Mouse (Mus musculus) cerebellum, adult 8-10 months (tissue): ENCODE data around the gene Zfp706.
A peak's percentile ranks its signal among the peaks of the same experiment; 100 is the strongest.
"Not testable (repeated sequence)": the region's sequence is repeated elsewhere in the genome, so short reads cannot be mapped to it uniquely, and the experiment has no call there.

Experiments used
- DNase-seq: peaks from one replicate; pipeline ENCODE4 v3.0.0; 2022

The Zfp706 gene

DNA sequence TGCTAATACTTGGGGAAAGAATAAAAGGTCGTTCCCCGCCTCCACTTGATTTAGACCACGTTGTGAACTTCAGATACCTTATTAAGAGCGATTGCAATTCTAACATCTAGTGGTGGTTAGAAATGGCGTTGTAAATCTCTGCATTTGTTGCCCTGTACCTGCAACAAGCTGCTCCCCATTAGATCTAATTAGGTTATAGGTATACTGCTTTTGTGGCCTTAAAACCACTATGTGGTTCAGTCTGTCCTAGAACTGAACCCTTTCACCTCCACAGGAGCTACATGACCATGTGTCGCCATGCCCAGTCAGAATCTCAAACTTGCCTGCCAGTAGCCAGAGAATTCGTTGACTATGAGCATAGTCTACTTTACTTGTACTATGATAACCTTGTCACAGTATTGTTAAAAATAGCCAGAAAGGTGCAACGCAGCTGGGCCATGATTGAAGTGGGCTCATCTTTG is 416 bp upstream of the Zfp706 start:
- DNase-seq: no peak

DNA sequence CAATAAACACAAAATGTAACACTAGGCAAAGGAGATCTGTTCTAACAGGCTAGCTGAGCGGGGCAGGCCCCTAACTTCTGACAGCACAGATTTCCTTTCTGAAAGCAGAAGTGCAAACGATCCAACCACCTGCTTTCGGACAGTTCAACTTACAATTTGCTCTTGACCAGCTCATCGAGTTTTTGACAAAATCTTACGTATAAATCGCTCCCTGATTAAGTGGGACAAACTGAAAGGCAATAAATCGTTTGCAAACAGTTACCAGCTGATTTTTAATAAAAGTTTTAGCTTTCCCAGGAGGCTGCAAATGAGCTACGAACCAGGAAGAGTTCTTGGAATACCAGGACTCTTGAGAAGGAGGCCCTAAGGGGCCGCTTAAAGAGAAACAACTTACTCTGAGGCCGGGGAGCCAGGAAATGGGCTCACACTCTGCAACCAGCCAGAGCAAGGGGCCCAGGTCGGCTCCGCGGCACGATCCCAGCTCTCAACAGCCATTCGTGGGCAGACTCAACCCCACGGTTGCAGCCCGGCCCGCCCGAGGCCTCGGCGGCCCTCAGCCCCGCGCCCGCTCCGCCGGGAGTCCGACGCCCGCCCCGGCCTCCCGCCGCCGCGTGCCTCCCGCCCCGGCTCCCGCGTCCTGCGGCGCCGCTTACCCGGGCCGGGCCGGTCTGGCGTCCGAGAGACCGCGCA is 953 bp downstream of the Zfp706 start:
- DNase-seq: no peak

DNA sequence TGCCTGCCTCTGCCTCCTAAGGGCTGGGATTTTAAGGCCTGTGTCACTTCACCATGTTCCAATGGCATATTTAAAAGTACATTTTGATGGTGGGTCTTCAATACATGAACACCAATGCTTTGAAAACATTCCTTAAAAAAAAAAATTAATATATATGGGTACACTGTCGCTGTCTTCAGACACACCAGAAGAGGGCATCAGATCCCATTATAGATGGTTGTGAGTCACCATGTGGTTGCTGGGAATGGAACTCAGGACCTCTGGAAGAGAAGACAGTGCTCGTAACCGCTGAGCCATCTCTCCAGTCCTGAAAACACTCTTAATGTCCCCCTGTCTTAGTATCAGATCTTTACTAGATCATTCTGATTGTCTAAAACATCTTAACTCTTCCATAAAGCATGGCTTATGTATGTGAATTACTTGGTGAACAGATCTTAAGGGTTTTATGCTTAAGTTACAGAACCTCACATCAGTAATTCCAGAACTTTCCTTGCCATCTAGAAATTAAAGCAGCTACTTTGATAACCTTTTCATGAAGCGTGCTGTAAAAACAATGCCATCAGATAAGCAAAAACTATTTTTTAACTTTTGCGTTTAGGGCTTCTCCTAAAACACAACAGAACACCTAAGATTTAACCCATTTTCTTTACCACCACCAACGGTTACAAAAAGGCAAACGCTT is 1.6 kb downstream of the Zfp706 start:
- no peak for DNase-seq

DNA sequence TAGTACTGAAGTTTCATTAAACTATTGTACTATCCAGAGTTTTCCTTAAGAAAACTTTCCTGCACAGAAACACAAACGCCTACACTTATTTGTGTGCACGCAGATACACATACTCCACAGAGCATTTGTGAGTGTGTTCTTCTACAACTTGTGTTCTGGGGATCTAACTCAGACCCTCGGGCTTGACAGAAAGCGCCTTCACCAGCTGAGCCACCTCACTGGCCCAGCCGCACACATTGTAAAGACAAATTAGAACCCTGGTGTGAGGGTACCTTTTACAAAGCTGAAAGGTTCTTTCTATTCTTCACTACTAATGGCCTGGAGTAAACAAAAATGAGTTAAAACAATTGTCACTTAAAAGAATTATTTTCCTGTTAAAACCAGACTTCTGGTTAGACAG is 2.7 kb downstream of the Zfp706 start:
- no peak for DNase-seq

DNA sequence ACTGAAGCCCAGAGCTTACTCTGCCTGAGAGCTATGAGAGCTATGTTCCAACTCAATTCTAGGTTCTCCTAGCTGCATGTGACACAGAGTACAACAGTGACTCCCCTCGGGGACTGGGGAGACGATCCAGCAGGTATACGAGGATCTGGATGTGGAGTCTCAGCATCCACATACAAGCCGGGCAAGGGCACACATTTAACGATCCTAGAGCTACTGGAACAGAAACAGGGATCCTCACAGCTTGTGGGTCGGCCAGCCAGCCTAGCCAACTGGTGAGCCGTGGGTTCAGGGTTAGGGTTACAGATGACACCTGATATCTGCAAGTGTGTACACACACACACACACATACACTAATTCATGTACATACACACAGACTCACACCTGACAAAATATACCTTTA is 5.3 kb downstream of the Zfp706 start:
- no peak for DNase-seq

DNA sequence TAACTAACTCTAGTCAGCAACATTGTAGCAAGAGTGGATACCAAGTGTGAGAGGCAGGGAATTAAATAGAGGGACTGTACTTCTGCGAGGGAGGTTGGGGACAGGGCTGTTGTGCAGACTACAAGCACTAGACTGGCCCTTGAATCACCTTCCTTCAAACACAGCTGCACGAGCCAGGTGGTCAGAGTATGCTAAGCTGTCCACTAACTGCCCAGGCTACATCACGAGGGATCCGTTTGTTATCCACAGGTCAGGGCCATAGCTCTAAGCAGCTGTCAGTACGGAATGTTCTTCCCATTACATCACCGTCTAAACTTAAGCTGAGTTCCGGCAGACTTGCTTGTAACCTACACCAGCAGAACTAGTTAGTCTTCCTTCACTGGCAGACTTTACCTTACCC is 8.0 kb downstream of the Zfp706 start:
- not testable (repeated sequence) for DNase-seq

DNA sequence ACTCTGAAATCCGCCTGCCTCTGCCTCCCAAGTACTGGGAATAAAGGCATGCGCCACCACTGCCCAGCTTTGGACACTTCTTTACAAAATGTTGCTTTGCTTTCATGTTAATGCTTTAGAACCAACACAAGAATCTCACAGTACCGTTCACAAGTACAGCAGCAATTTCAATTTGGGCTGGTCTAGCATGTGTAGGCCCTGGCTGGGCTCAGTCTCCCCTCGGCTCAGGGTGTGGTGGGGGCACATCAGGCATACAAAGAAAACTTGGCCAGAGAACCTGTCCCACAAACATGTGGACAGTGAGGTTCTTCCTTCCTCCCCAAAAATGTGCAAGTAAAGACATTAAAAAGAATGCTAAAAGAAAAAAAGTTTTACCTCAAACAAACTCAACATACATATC is 12.4 kb downstream of the Zfp706 start:
- DNase-seq: no peak

DNA sequence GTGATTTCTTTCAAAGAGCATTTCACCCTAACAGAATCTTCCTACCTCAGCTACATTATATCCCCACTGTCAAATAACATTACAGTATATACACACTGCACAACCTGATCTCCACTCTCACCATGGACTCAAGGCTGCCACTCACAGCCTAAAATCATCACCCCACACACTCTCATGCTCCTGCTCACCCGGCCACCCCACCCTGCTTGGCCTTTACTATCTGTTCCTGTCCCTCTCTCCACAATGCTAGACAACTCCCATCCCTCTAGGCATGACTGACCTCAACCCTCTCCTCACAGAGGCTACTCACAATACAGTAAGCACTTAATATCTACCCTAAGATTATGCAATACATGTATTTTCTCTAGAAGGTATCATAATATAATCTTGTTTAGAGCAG is 12.9 kb downstream of the Zfp706 start:
- no peak for DNase-seq

DNA sequence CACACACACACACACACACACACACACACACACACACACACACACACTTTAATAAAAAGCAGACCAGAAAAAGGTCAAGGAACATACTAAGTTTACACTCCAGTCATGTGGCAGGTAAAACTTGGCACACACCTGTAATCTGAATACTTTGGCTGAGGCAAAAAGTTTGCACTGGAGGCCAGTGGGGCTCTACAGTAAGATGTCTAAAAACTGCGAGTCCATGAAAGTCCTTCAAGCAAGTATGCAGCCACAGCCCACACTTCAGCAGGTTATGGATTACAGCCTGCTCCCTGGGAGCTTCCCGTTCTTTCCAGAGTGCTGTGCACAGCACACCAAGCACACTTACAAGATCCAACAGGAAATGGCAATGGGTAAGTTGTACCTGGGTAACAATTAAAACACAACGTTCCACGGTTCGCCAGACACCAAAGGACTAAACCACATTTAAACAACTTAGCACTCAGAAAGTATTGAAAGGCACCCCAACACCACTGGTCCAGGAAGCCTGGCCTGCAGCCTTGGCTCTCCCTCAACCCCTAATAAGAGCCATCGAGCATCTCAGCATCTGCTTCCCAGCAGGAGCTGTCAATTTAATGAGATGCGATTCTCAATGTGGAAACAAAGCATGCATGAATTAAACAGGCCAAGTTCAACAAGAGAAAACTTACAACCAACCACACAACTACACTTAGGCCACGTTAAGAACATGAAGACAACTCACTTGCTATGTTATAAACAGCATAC is 14.0 kb downstream of the Zfp706 start:
- DNase-seq: no peak

DNA sequence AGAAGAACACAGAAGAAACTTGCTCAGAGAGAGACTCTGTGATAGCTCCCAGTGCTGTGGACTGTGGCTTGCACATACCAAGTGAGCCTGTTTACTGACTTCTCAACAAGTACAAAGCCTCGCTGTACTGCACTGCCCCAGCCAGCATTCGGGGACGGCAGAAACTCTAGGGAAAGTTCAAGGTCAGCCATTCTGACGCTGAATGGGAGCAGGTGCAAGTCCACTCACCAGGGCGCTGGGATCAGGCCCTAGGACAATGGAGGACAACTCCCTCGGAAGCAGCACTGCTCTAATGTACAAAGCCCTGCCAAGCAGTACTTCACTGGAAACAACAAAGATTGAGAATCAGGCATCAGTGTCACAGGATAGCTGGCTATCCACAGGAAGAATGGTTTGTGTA is 16.2 kb downstream of the Zfp706 start:
- no peak for DNase-seq

DNA sequence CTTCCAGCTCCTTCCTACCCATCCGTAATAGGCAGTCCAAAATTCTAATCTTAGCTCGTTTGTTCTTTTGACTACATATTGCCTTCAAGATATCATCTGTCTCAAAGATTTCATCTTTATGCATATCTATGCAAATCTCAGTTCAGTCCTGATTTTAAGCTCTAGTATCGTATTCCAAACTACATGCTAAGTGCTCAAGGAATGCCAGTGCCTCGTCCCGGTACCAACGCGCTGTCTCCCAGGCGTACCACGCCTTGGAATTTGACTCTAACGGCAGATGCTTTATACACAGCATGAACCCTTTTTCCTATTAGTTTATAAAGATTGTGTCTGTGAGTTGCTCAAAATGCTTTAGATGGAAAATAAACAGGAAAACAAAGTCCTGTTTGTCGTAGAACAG is 17.7 kb downstream of the Zfp706 start:
- DNase-seq: no peak

DNA sequence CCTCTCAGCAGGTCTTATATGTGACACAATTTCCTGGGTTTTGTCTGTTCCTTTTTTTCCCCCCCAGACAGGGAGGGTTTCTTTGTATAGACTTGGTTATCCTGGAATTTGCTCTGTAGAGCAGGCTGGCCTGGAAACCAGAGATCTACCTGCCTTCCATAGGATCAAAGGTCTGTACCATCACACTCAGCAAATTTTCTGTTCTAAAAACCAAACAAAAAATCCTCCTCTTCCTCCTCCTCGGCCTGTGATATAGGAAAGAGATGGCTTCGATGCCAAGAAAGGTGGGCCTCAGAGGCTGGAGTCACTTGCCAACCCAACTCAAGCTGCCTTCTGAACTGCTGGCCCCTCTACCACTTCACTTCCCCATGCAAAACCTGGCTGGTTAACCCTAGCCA is 18.9 kb downstream of the Zfp706 start:
- no peak for DNase-seq

DNA sequence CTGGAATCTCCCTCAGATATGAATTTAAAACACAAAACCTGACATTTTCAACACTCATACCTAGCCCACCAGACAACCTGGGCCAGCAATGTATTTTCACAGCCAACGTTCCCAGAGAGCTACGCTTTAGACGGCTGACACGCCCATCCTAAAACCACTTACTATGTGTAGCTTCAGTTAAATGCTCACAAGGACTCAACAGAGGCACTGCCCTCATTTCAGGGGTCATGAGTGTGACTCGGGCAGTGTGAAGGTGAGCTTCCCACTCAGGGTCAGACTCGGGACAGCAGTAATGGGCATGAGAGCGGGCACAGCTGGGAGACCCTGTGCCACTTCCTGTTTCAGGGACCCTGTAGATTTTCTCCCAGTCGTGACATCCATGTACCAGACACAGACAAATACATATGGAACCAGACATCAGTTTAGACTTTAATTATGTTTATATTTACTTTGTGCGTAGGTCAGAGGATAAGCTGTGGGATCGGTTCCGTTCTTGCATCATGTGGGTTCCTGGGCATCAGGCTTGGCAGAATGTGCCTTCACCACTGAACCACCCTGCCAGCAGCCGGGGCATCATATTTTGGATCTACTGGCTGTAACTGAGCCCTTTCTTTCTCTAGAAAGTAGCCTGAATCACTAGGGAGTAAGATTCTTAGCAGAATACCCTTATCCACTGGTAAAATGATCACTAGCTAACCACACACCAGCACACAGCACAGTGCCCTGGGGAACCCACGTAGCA is 19.4 kb downstream of the Zfp706 start:
- no peak for DNase-seq

DNA sequence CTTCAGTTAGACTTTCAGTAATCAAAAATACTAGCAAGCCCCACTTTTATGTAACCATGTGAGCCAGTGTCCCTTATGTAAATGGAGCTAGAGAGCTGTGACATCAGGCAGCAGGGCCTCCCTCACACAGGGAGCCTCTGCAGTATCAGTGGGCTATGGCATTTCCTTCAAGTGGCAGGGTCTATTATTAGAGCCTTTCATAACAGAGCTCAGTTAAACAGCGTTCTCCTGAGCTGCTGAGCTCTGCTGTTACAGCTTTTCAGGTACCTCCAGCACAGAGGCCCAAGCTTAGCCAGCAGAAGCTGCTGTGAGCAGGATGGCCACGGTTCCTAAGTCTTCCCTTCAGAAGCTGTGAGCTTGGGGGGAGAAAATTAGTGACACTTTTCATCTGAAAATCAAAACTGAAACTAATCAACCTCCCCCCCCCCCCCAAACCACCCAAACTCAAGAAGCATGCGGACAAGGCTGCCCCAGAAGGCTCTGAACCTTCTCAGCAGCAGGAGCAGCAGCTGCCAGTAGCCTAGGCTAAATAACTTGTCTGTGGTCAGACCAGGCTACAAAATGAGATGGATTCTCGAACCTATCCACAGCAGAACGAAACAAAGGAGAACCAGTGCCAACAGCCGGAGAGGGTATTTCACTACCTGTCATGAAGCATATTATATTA is 20.2 kb downstream of the Zfp706 start:
- no peak for DNase-seq

DNA sequence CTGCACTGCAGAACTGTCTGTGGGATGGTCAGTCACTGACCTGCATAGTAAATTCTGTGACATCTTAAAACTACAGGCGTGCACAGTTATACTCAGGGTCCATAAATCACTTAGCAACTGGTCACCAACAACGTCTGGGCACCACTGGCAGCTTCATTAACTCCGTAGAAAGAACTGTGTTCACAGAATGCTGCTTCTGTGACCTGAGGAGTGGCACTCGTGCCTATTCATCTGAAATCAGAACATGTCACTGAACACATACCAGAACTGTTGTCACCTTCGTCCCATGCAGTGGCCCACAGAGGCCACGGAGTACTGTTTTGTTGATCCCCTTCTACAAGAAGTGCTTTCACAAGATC is 22.0 kb downstream of the Zfp706 start:
- DNase-seq: no peak

DNA sequence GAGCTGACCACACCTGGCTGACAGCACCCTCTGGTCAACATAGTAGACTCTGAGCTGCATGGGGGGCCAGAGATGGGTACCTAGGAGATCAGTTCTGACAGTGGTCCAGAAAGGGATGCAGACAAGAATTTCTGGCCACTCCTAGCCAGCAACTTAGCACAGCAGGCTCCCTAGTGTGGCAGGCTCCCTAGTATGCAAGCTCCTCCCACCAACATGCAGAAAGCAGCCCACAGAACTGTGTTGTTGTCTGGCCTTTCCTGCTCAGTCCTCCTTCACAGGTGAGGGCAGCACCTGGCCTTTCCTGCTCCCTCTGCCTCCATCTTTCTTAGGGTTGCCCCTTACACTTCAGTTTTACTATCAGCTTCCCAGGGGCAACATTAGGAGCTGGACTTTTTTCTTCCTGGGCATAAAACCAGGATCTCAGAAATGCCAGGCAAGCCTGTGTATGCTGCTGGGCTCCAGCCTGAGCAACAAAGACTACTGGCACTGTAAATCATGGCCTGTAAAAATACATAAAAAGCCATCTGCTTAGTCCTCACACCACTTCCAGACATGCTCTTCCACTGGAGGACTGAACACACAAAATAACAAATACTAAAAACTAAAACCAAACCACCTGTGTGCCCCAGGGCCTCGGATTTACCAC is 22.5 kb downstream of the Zfp706 start:
- DNase-seq: no peak

DNA sequence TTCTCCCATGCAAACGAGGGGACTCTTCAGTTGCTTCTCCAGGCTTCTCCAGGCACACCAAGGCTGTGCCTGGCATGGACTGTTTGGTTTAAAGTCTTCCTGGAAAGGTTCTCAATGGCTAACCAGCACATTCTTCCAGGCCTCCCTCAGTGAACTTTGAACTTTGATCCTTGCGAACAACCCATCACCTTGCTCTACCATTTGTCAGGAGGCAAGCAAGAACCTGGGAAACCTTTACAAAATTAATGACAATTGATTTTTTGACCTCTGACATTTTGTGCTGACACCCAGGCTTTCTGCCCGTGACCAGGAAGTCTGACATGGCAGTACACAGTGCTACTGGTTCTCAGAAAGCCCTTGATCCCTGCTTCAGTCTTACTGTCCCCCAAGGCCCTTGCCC is 24.1 kb downstream of the Zfp706 start:
- no peak for DNase-seq

DNA sequence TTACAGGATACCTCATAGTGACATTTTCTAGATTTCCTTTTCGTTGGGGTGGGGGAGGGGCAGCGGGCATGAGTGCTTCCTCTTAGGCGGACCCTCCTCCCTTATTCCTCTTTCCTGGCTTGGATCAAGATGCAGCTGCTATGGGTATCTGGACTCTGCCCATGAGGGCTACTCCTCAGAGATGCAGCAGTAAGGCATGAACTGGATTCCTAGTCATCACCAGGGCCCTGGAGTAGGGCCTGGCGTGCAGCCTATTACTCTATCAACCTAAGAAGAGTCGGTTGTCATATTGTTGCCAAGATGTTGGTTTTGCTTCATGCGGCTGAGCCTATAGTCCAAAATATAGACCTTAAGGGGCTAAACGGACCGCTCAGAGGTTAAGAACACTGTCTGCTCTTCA is 27.3 kb downstream of the Zfp706 start:
- no peak for DNase-seq

DNA sequence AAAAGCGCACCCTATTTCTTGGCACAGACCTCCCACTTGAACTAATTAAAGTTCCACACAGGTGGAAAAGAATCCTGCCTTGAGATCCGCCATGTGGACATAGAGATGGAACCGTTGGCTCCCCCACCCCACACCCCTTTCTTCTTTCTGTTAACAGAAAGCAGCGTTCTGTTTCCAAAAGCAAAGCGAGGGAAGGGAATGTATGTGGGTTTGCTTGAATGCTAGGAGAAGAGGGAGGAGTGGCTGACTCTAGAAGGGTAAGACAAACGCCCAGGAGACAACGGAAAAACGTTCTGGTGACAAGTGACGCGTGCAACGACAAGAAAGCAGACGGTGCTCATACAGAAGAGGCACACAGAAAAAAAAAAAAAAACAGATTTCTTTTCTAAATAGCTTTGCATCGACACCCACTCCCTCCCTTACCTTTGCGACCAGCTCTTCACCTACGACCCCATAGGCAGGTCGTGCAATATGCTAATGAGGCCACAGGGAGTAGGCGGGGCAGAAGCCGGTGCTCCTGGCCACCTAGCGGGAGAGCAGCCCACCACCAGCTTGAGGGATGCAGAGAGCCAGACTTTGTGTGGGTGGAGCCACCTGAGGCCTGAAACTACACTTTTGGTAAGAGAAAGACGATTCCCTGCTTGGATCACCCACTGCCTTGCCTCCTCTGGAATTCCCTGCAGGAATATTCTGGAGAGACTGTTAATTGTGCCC is 27.9 kb downstream of the Zfp706 start:
- peak; percentile 65 for DNase-seq

DNA sequence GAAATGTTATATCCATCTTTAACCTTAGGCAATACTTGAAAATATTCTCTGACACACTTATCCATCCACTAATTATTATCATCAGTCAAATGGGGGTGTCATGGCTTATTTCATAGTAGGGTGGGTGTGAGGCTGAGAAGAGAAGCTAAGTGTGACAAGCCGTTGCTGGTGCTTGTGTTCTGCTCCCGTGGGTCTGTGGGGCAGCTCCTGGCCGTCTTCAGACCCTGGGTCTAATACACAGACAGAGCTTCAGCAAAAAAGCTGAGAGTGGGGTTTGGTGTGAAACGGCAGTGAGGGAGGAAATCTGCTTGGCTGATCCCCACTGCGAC is 28.4 kb downstream of the Zfp706 start:
- no peak for DNase-seq

DNA sequence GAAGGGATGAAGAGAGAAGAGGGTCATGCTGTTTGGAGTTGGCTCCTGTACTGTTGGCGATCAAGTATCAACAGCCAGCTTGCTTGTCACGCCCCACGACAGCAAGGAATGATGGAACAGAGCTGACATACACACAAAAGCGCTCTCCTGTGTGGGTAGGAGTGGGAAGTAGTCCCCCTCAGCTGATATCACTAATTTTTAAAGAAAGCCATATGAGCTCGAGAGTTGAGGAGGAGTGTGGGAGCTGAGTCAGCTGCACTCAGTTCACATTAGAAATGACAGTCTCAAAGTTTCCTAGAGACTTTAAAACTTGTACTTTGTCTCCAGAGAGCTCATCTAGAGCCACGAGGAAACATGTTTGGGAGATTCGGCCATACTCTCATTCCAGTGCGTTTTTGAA is 29.8 kb downstream of the Zfp706 start:
- DNase-seq: no peak

DNA sequence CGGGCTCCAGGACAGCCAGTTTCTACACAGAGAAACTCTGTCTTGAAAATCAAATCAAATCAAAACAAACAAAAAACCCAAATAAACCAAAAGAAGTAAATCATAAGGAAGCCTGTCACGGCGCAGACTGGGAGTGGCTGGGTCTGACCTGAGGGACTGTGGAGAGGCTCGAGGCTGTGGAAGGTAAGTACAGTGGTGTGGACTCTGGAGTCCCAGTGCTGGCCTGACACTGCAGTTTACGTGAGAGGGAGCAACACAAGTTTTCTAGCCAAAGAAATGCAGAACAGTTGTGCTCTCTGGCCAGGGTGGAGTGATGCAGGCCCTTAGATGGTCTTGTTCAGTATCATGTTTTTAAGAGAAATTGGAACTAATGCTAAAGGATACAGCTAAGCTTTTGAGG is 31.9 kb downstream of the Zfp706 start:
- DNase-seq: no peak
